Mouse (Mus musculus): ENCODE measurements around the gene Ap2a1.

DNA sequence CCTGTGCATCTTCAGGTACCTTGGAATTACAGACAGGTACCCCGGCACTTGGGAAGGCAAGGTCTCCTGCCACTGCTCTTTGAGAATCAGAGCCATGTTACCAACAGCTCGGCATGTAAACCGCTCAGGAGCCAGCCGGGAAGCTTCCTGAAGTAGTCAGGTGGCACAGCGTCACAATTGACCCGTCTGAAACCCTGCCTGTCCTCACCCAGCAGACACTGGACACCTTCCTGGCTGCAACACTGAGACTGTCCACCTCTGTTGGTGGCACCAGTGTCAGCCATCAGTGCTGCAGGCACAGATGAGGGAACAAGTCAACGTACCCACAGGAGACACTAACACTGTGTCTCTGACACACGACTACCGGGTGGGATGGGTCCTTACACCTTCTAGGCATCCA is 14.0 kb downstream of the Ap2a1 start:
- TF ChIP-seq CTCF (IDR thresholded peaks at IDR 0.05; ENCODE audit: borderline replicate concordance, insufficient read depth, low read depth, low read length) (no peak), POLR2A (IDR thresholded peaks at IDR 0.05; ENCODE audit: borderline replicate concordance, insufficient read depth, low read length) (no peak)
